In genomic region chr16:56928023-56928422, GRCm38 (mm10) we compare ENCODE assay signal across 17 mouse cellular contexts. TPM values are rescaled to one million over a fixed set of nuclear protein-coding genes. Genes with fewer than 3 reads are reported as not detected.
DNase-seq lines count a peak whose midpoint lies in the region; ATAC-seq and TF ChIP-seq lines count a peak whose summit lies in the region.
"Had no signal": no experiment of that assay in that cellular context is flagged by ENCODE, and none has a peak within 500 bp of the region (broad histone marks: within the 10 kb centered on the region; RNA-seq: fewer than 3 reads in every experiment).

Gene Lnp1, minus strand, starts transcription at chr16:56928061.

- H3K27ac ChIP-seq in intestine, postnatal 0 days (ENCODE audit: low read depth, low read length), result no peak within 1 kb of the TSS
- H3K27ac ChIP-seq: kidney, embryonic 15.5 days; left cerebral cortex, adult 2 months; liver, embryonic 12.5 days; stomach, postnatal 0 days had no signal

- peak; percentile 51 to 60 for DNase-seq in cerebellum, postnatal 10 days
- DNase-seq in cerebellum, adult 9-11 months, result no peak
- peak; percentile 8 for DNase-seq in layer of hippocampus, adult 11-12 months (ENCODE audit: low spot score)
- DNase-seq in layer of hippocampus, postnatal 36 days, result no peak
- DNase-seq in layer of hippocampus, postnatal 14 days (ENCODE audit: low spot score in 2 of 2), result peak; percentile 4 to 6
- peak; percentile 26 for DNase-seq in retina, embryonic 14.5 days (ENCODE audit: low spot score)
- DNase-seq in thymus, postnatal 36 days, result no peak
- DNase-seq: cerebellum, adult 9-10 months had no signal

- no peak for TF ChIP-seq CTCF in intestine, postnatal 0 days (IDR thresholded peaks at IDR 0.05; ENCODE audit: low read depth)

- no peaks in the 10 kb centered on the region for H3K9me3 ChIP-seq in intestine, postnatal 0 days (ENCODE audit: control insufficient read depth)
- H3K9me3 ChIP-seq: kidney, embryonic 15.5 days; liver, embryonic 12.5 days had no signal

- no peaks in the 10 kb centered on the region for H3K27me3 ChIP-seq in intestine, postnatal 0 days (replicated peaks; ENCODE audit: control insufficient read depth, insufficient read depth, low read length)
- H3K27me3 ChIP-seq: kidney, embryonic 15.5 days; liver, embryonic 12.5 days had no signal

- 51% methylated on average over 3 of the region's 3 CpGs for WGBS in intestine, postnatal 0 days

- ATAC-seq in intestine, postnatal 0 days, result no peak
- ATAC-seq: liver, embryonic 12.5 days had no signal

- H3K9ac ChIP-seq in intestine, postnatal 0 days (ENCODE audit: low read depth, low read length), result no peak within 1 kb of the TSS
- H3K9ac ChIP-seq: kidney, embryonic 15.5 days; liver, embryonic 12.5 days had no signal

- no peak within 1 kb of the TSS for H3K4me2 ChIP-seq in intestine, postnatal 0 days (replicated peaks; ENCODE audit: low read depth)
- H3K4me2 ChIP-seq: kidney, embryonic 15.5 days; liver, embryonic 12.5 days had no signal

- no peaks in the 10 kb centered on the region for H3K4me1 ChIP-seq in intestine, postnatal 0 days (replicated peaks; ENCODE audit: control insufficient read depth, insufficient read depth, low read length)
- H3K4me1 ChIP-seq: kidney, embryonic 15.5 days; liver, embryonic 12.5 days had no signal

- no peaks in the 10 kb centered on the region for H3K36me3 ChIP-seq in intestine, postnatal 0 days (ENCODE audit: control insufficient read depth, insufficient read depth)
- H3K36me3 ChIP-seq: kidney, embryonic 15.5 days; liver, embryonic 12.5 days had no signal

- no peak within 1 kb of the TSS for H3K4me3 ChIP-seq in intestine, postnatal 0 days (ENCODE audit: low read depth, low read length)
- H3K4me3 ChIP-seq: kidney, embryonic 15.5 days; left cerebral cortex, adult 2 months; liver, embryonic 12.5 days had no signal

RNA-seq across cellular contexts. Expression of gene Lnp1, which starts in this region (rescaled TPM):
- 1 to 10 TPM in 1 of 2 experiments, not detected in 1; 1.8 TPM for total RNA-seq in layer of hippocampus, postnatal 36 days (2021)
- total RNA-seq in layer of hippocampus, postnatal 14 days (2021), result 1 to 10 TPM in 1 of 2 experiments, under 1 TPM in 1; 0.62 to 1.8 TPM
- not detected in 2 replicates for polyA plus RNA-seq in intestine, postnatal 0 days (2015; fragmentation: Nextera tagmentation; extraction: Ambion mirVana)
- total RNA-seq: adrenal gland, postnatal 4 days; heart, adult 8-10 months; hematopoietic stem cell, adult 5-6 weeks had no signal
- polyA plus RNA-seq: kidney, embryonic 15.5 days; liver, embryonic 12.5 days; small intestine, adult 2 months; stomach, postnatal 0 days had no signal

Comparison
In these comparisons a context has a peak if more than half of its experiments do, and no peak if none do; other contexts are left out.
1. DNase-seq: peak in cerebellum, postnatal 10 days (2 of 2), layer of hippocampus, adult 11-12 months (single experiment), layer of hippocampus, postnatal 14 days (2 of 2) and retina, embryonic 14.5 days (single experiment); none in cerebellum, adult 9-11 months (single experiment), layer of hippocampus, postnatal 36 days (0 of 2) and thymus, postnatal 36 days (0 of 2).